Mouse (Mus musculus) lung, embryonic 14.5 days (tissue): ENCODE measurements around the gene Vwa8. TPM values are rescaled to one million over a fixed set of nuclear protein-coding genes. Genes with fewer than 3 reads are reported as not detected.
A peak's percentile ranks its signal among the peaks of the same experiment; 100 is the strongest.

Experiments
- ATAC-seq: fragments of 200-750 bp; cut with Nextera tagmentation; 2 replicates; pipeline ENCODE4 v1.8.0; 2017; ENCODE audit warnings: mild to moderate bottlenecking, moderate TSS enrichment, moderate library complexity; ENCODE audit not compliant: insufficient read depth
- DNase-seq: peaks from one replicate; pipeline ENCODE4 v3.0.0-alpha.2; 2015
- H3K27ac ChIP-seq: fragments of 300-500 bp; sonication (generic); 2 replicates; pipeline ENCODE4 v1.5.1; 2014; ENCODE audit warnings: low read depth, mild to moderate bottlenecking, moderate library complexity
- H3K27me3 ChIP-seq: fragments of 300-500 bp; sonication (generic); 2 replicates; pipeline ENCODE4 v1.6.1; 2014; ENCODE audit warnings: low read length, control low read depth; ENCODE audit not compliant: insufficient read depth
- H3K36me3 ChIP-seq: fragments of 300-500 bp; sonication (generic); 2 replicates; pipeline ENCODE4 v1.6.1; 2014; ENCODE audit warnings: control low read depth; ENCODE audit not compliant: insufficient read depth
- H3K4me1 ChIP-seq: fragments of 300-500 bp; sonication (generic); 2 replicates; pipeline ENCODE4 v1.6.1; 2014; ENCODE audit warnings: antibody characterized with exemption, control low read depth; ENCODE audit not compliant: insufficient read depth
- H3K4me2 ChIP-seq: fragments of 300-500 bp; sonication (generic); 2 replicates; pipeline ENCODE4 v1.6.1; 2014; ENCODE audit warnings: mild to moderate bottlenecking
- H3K4me3 ChIP-seq: fragments of 300-500 bp; sonication (generic); 2 replicates; pipeline ENCODE4 v1.5.1; 2014; ENCODE audit warnings: low read depth, low read length
- H3K9ac ChIP-seq: fragments of 300-500 bp; sonication (generic); 2 replicates; pipeline ENCODE4 v1.6.1; 2014
- H3K9me3 ChIP-seq: fragments of 300-500 bp; sonication (generic); 2 replicates; pipeline ENCODE4 v1.6.1; 2016; ENCODE audit warnings: low read depth, low read length, control low read depth
- CTCF ChIP-seq: IDR thresholded peaks from 2 replicates; pipeline ENCODE4 v1.5.1; 2016; ENCODE audit warnings: antibody characterized with exemption, low read depth
- WGBS: fragments of 180-500 bp; shearing (Covaris S2); extraction: QIAGEN DNeasy Blood & Tissue Kit; methylation state at CpG from one replicate; pipeline ENCODE4 v1.1.7; 2014; 5-methylcytosine and 5-hydroxymethylcytosine counted together
- polyA plus RNA-seq: library from polyadenylated mRNA; unstranded; fragments of >200 nt; fragmentation: Nextera tagmentation; extraction: Ambion mirVana; gene quantifications from 2 replicates; pipeline ENCODE4 v1.2.1, GENCODE M21; 2014

The Vwa8 gene
- polyA plus RNA-seq, 1 experiment from 2014 or later: 12.5 TPM

DNA sequence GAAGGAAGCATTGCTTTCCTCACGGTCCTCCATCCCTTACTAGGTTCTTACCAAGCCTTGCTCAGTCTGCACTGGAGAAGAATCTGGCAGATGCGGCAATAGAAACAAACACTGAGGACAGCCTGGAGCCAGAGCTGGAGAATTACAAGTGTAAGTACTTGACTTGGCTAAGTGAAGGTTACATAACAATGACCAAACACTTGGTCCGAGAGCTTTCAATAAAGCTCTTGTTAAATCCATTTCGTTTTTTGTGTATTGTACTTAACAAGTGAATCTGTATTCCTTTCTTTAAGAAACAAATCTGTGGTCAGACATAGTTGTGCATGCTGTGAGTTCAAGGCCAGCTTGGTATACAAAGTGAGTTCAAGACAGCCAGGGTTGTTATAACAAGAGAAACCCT lies 169.7 kb downstream of the Vwa8 start:
- 72% methylated on average over 4 of the region's 4 CpGs for WGBS
- no peak overlapping the region for H3K9ac ChIP-seq
- no peak for TF ChIP-seq CTCF

DNA sequence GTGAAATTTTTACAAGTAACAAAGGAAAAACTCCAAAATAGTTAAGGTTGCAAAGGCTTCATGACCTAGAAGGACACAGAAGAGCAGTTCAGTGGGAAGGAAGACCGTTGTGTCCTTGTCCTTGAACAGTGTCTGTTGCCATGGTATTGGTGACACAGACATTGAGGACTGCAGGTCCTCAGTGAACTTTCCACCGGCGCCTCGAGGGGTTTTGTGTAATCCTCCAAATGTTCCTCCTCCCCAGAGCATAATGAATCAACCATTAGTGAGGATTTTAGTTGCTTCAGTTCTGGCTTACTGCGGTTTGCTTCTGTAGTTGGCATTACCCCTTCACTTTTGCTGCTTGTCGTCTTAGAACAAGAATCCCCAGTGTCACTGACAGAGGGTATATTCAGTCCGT lies 172.9 kb downstream of the Vwa8 start:
- H3K4me2 ChIP-seq: no peak overlapping the region
- no peak overlapping the region for H3K4me3 ChIP-seq
- no peaks in the 10 kb centered on the region for H3K27me3 ChIP-seq
- WGBS: 63% methylated on average over 7 of the region's 7 CpGs
- ATAC-seq (no peak), DNase-seq (no peak)
- no peaks in the 10 kb centered on the region for H3K4me1 ChIP-seq
- H3K36me3 ChIP-seq: no peaks in the 10 kb centered on the region
- H3K9me3 ChIP-seq: no peaks in the 10 kb centered on the region
- no peak overlapping the region for H3K27ac ChIP-seq
- TF ChIP-seq CTCF: no peak
- no peak overlapping the region for H3K9ac ChIP-seq

More for the DNA sequence above, 169.7 kb downstream of the Vwa8 start:
- no peak for ATAC-seq
- H3K27ac ChIP-seq: no peak overlapping the region
- no peaks in the 10 kb centered on the region for H3K4me1 ChIP-seq
- no peak for DNase-seq
- H3K36me3 ChIP-seq: no peaks in the 10 kb centered on the region
- H3K4me2 ChIP-seq: no peak overlapping the region
- no peaks in the 10 kb centered on the region for H3K27me3 ChIP-seq
- no peaks in the 10 kb centered on the region for H3K9me3 ChIP-seq
- H3K4me3 ChIP-seq: no peak overlapping the region

DNA sequence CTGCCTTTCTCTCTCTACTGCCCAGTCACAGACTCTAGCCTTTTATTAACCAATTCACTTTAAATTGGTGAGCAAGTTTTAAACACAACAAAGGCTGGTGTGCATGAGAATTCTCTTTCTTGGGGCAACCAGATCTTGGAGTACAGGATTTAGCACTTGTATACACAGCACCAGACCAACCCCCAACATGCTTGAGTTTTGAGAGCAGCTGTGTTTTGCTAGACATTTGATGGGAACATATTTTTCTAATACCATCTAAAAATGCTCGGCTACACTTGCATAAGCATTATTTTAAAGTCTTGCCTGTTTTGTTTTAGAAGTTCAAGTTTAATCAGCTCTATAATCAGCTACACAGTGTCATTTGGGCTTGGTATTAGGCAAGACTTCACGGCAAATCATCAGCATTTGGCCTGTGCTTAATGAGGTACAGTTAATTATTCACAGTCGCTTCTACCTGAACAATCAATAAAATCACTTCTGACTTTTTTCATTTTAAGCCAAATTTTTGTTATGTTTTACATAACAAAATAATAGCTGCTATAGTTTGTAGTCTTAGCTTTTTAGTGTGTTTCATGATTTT lies 180.2 kb downstream of the Vwa8 start:
- H3K4me2 ChIP-seq: no peak overlapping the region
- TF ChIP-seq CTCF: no peak
- H3K9ac ChIP-seq: no peak overlapping the region
- 78% methylated on average over 3 of the region's 3 CpGs for WGBS
- no peaks in the 10 kb centered on the region for H3K9me3 ChIP-seq
- no peaks in the 10 kb centered on the region for H3K27me3 ChIP-seq
- ATAC-seq: no peak
- no peak overlapping the region for H3K4me3 ChIP-seq
- peaks cover 8% of the 10 kb centered on the region for H3K4me1 ChIP-seq
- H3K27ac ChIP-seq: no peak overlapping the region
- no peak for DNase-seq
- H3K36me3 ChIP-seq: no peaks in the 10 kb centered on the region

DNA sequence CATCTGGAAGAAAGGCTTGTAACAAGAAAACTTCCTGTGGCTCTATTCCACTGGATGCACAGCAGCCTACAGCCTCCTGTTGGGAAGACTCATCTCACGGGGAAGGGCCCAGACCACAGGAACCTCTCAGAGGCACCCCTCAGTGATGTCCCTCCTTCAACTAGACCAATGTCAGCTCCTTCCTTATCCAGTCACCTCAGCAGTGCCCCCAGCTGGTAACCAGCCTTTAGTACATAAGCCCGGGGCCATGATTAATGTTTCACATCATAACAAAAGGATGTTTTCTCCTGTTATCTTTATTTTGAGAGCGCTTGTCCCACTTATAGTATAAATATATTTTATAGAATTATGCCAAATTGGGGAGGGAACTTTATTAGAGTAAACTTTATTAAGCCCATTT lies 181.9 kb downstream of the Vwa8 start:
- no peak overlapping the region for H3K4me2 ChIP-seq
- H3K9me3 ChIP-seq: no peaks in the 10 kb centered on the region
- no peaks in the 10 kb centered on the region for H3K36me3 ChIP-seq
- 79% methylated on average over 3 of the region's 3 CpGs for WGBS
- peak; percentile 10; the same call in 1 of the 2 replicates for TF ChIP-seq CTCF
- H3K27ac ChIP-seq: no peak overlapping the region
- H3K27me3 ChIP-seq: no peaks in the 10 kb centered on the region
- peaks cover 18% of the 10 kb centered on the region for H3K4me1 ChIP-seq
- H3K4me3 ChIP-seq: no peak overlapping the region
- ATAC-seq: no peak
- no peak overlapping the region for H3K9ac ChIP-seq
- DNase-seq: no peak

DNA sequence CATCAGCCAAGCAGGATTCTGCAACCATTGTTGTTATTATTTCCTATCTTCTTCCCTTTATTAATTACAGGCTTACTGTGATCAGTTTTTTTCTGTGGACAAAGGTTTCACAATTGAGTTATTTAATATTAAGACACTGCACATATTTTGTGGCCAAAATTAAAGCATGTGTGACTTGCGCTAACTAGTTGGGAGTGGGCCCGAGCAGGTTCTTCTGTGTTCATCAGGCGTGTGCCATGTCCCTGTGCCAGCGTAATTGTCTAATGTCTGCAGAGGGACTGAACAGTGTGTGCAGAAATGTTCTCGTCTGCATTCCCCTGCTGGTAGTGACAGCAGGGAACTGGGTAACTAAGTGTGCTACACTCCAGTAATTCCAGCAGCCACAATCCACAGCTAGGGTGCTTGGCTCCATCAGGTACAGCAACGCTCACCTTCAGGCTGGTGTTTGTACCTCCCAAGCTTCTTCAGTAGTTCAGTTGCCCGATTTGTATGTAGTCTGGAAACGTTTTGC lies 182.4 kb downstream of the Vwa8 start:
- WGBS: 89% methylated on average over 8 of the region's 8 CpGs
- DNase-seq (no peak), ATAC-seq (no peak)
- Histone ChIP-seq H3K4me2 (no peak overlapping the region), H3K9me3 (no peaks in the 10 kb centered on the region), H3K27ac (no peak overlapping the region), H3K4me1 (peaks cover 18% of the 10 kb centered on the region), H3K4me3 (no peak overlapping the region), H3K36me3 (no peaks in the 10 kb centered on the region), H3K27me3 (no peaks in the 10 kb centered on the region), H3K9ac (no peak overlapping the region)
- TF ChIP-seq CTCF: no peak

DNA sequence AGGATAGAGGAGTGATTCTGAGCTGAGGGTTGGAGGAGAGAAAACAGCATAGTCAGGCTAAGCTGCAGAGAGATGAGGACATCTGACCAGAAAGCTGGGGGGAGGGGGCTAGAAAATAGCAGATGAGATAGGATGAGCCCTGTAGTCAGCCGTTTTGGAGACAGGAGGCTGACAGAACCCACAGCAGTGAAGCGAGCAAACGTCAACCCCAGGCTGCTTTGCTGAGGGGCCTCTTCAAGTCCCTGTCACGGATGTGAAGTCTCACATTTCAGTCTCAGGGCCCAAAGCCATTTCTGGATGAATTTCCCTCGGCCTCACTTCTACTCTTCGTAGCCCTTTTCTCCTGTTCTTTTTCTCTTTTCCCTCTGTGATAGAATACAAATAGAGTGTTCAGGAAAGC lies 184.5 kb downstream of the Vwa8 start:
- 24% methylated on average over 6 of the region's 6 CpGs for WGBS
- H3K9me3 ChIP-seq: no peaks in the 10 kb centered on the region
- H3K4me3 ChIP-seq: no peak overlapping the region
- peak overlapping the region; percentile 30; the same call in 1 of the 2 replicates for H3K27ac ChIP-seq
- H3K4me1 ChIP-seq: peaks cover 18% of the 10 kb centered on the region
- ATAC-seq (peak; percentile 51; the same call in 1 of the 2 replicates), DNase-seq (peak; percentile 46)
- H3K4me2 ChIP-seq: no peak overlapping the region
- TF ChIP-seq CTCF: no peak
- no peak overlapping the region for H3K9ac ChIP-seq
- no peaks in the 10 kb centered on the region for H3K27me3 ChIP-seq
- no peaks in the 10 kb centered on the region for H3K36me3 ChIP-seq

DNA sequence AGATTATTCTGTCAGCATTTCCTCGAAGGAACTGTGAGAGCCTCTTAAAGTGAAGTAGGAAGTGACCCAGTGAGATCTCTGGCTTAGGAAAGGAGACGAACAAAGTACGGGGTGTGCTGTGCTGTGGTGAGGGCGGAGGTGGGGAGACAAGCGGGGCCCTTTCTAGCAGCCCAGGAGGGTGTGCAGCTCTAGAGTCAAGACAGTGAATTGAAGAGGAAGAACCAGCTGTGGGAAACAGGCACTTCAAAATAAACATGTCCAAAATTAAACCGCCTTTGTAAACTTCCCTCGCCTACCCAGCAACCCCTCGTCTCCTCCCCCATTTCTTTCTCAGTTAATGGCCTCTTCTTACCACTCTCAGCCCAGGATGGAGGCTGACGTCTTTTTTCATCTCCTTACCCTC lies 185.7 kb downstream of the Vwa8 start:
- peak overlapping the region; percentile 31 for H3K27ac ChIP-seq
- H3K4me2 ChIP-seq: no peak overlapping the region
- H3K27me3 ChIP-seq: no peaks in the 10 kb centered on the region
- no peak overlapping the region for H3K9ac ChIP-seq
- peaks cover 18% of the 10 kb centered on the region for H3K4me1 ChIP-seq
- no peaks in the 10 kb centered on the region for H3K9me3 ChIP-seq
- ATAC-seq (peak; percentile 84; the same call in 1 of the 2 replicates), DNase-seq (peak; percentile 62)
- no peaks in the 10 kb centered on the region for H3K36me3 ChIP-seq
- H3K4me3 ChIP-seq: no peak overlapping the region
- WGBS: 18% methylated on average over 9 of the region's 9 CpGs
- no peak for TF ChIP-seq CTCF
